Mouse (Mus musculus): ENCODE measurements around the gene Miga2. TPM values are rescaled to one million over a fixed set of nuclear protein-coding genes. Genes with fewer than 3 reads are reported as not detected.

Gene Miga2
- polyA plus RNA-seq, 1 experiment from 2014 or later, result 7.6 TPM

DNA sequence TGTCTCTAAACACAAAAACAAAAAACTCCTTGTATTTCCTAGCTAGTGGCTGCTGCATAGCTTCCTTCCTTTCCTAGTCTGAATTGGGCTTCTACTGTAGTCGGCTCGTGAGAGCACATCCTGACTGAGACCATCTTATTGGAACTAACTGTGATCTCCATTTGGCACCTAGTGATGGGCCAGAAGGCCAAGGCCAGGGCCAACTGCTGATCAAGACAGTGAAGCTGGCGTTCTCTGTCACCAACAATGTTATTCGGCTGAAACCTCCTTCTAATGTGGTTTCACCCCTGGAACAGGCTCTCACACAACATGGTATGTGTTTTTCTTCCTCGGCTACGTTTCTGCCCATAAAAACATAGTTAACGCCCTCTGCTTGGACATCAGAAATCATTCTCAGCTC lies 36.8 kb upstream of the Miga2 start:
- TF ChIP-seq CTCF (IDR thresholded peaks at IDR 0.05; ENCODE audit: low read depth) (no peak), EP300 (IDR thresholded peaks at IDR 0.05; ENCODE audit: low read depth) (no peak)
- Histone ChIP-seq H3K27me3 (ENCODE audit: insufficient read depth, low read length) (no peaks in the 10 kb centered on the region), H3K4me3 (ENCODE audit: low read depth, low read length) (no peak overlapping the region), H3K27ac (ENCODE audit: low read depth) (no peak overlapping the region), H3K4me1 (ENCODE audit: insufficient read depth) (no peaks in the 10 kb centered on the region), H3K9ac (replicated peaks) (no peak overlapping the region), H3K9me3 (ENCODE audit: low read length) (no peaks in the 10 kb centered on the region), H3K36me3 (replicated peaks; ENCODE audit: insufficient read depth, low read length) (peaks cover 82% of the 10 kb centered on the region), H3K4me2 (ENCODE audit: low read depth, low read length) (no peak overlapping the region)
- no peak for ATAC-seq
- no peak for DNase-seq
- WGBS (ENCODE audit: insufficient replicate concordance), result 89% methylated on average over 7 of the region's 7 CpGs

DNA sequence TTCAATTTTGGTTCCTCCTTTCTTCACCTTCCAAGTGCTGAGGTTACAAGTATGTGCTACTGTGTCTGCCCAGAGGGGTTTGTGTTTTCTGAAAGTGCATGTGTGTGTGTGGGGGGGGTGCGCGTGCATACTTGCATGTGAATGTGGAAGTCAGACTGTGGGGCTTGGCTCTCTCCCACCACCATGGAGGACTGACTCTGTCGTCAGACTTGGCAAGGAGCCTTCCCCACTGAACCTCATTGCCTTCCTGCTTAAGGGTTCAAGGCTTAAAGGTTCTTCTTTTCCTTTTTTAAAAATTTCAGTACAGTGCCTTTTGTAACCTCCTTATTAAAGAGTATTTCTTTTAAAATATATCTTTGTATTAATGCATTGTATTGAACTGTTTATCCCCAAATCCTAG lies 35.2 kb upstream of the Miga2 start:
- Histone ChIP-seq H3K36me3 (replicated peaks; ENCODE audit: insufficient read depth, low read length) (peaks cover 81% of the 10 kb centered on the region), H3K27me3 (ENCODE audit: insufficient read depth, low read length) (no peaks in the 10 kb centered on the region), H3K4me3 (ENCODE audit: low read depth, low read length) (no peak overlapping the region), H3K9ac (replicated peaks) (no peak overlapping the region), H3K27ac (ENCODE audit: low read depth) (no peak overlapping the region), H3K4me2 (ENCODE audit: low read depth, low read length) (no peak overlapping the region), H3K9me3 (ENCODE audit: low read length) (no peaks in the 10 kb centered on the region), H3K4me1 (ENCODE audit: insufficient read depth) (no peaks in the 10 kb centered on the region)
- 74% methylated on average over 3 of the region's 3 CpGs for WGBS (ENCODE audit: insufficient replicate concordance)
- DNase-seq, result no peak
- no peak for ATAC-seq
- no peak for TF ChIP-seq CTCF (IDR thresholded peaks at IDR 0.05; ENCODE audit: low read depth)
- TF ChIP-seq EP300 (IDR thresholded peaks at IDR 0.05; ENCODE audit: low read depth), result no peak

DNA sequence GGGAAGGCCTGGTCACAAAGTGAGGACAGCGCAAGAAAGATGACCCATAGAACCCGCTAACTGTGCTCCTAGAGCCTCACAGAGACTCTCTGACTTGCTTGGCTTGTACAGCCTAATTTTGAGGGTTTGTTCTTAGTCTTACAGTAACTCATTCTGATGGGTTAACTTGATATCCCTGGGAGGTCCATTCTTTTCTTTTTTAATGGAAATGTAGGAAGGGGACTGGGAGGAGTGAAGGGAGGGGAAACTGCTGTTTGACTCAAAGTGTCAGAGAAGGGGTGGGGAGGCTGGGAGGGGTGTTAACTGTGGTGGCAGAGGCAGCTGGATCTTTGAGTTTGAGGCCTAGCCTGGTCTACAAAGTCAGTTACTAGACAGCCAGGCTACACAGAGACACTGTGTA lies 28.7 kb upstream of the Miga2 start:
- 96% methylated on average over 2 of the region's 2 CpGs for WGBS (ENCODE audit: insufficient replicate concordance)
- no peak for TF ChIP-seq EP300 (IDR thresholded peaks at IDR 0.05; ENCODE audit: low read depth)
- TF ChIP-seq CTCF (IDR thresholded peaks at IDR 0.05; ENCODE audit: low read depth), result no peak
- ATAC-seq, result no peak
- peaks cover 75% of the 10 kb centered on the region for H3K36me3 ChIP-seq (replicated peaks; ENCODE audit: insufficient read depth, low read length)
- no peak overlapping the region for H3K4me2 ChIP-seq (ENCODE audit: low read depth, low read length)
- no peak overlapping the region for H3K27ac ChIP-seq (ENCODE audit: low read depth)
- no peak for DNase-seq
- H3K27me3 ChIP-seq (ENCODE audit: insufficient read depth, low read length), result no peaks in the 10 kb centered on the region
- H3K4me3 ChIP-seq (ENCODE audit: low read depth, low read length), result no peak overlapping the region
- H3K9me3 ChIP-seq (ENCODE audit: low read length), result no peaks in the 10 kb centered on the region
- H3K4me1 ChIP-seq (ENCODE audit: insufficient read depth), result no peaks in the 10 kb centered on the region
- no peak overlapping the region for H3K9ac ChIP-seq (replicated peaks)

DNA sequence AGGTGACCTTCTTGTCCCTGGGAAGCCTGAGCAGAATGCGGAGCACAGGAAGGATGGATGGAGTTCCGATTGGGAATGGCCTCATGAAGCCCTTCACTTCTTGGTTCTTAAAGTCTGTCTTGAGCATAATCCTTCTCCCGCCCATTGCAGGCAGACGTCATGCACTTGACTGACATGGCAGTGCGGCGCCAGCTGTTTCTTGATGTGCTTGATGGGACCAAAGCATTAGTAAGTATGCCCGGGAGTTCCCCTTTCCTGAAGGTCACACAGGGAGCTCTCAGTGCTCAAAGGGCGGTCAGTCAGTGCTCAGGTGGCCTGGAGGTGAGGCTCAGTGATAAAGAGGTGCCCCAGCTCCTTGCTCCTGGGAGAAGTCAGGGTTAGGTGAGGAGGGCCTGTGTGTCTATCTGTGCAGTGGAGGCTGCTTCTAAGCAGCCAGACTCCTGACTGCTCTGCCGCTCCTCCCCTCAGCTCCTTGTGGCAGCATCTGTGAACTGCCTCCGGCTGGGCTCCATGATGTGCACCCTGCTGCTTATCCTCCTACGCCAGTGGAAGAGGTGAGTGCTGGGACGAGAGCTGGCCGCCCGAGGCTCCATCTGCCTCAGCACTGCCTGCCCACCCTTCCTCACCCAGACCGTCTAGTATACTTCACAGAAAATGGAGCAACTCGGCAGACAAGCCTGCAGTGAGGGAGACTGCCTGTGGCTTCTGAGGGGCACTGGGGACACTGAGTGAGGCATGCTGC lies 27.7 kb upstream of the Miga2 start:
- no peak overlapping the region for H3K27ac ChIP-seq (ENCODE audit: low read depth)
- DNase-seq (no peak), ATAC-seq (no peak)
- no peak overlapping the region for H3K9ac ChIP-seq (replicated peaks)
- TF ChIP-seq CTCF (IDR thresholded peaks at IDR 0.05; ENCODE audit: low read depth) (no peak), EP300 (IDR thresholded peaks at IDR 0.05; ENCODE audit: low read depth) (no peak)
- H3K36me3 ChIP-seq (replicated peaks; ENCODE audit: insufficient read depth, low read length), result peaks cover 69% of the 10 kb centered on the region
- H3K4me1 ChIP-seq (ENCODE audit: insufficient read depth), result no peaks in the 10 kb centered on the region
- H3K27me3 ChIP-seq (ENCODE audit: insufficient read depth, low read length), result no peaks in the 10 kb centered on the region
- H3K4me3 ChIP-seq (ENCODE audit: low read depth, low read length), result no peak overlapping the region
- H3K4me2 ChIP-seq (ENCODE audit: low read depth, low read length), result no peak overlapping the region
- no peaks in the 10 kb centered on the region for H3K9me3 ChIP-seq (ENCODE audit: low read length)
- WGBS (ENCODE audit: insufficient replicate concordance), result 86% methylated on average over 16 of the region's 16 CpGs

DNA sequence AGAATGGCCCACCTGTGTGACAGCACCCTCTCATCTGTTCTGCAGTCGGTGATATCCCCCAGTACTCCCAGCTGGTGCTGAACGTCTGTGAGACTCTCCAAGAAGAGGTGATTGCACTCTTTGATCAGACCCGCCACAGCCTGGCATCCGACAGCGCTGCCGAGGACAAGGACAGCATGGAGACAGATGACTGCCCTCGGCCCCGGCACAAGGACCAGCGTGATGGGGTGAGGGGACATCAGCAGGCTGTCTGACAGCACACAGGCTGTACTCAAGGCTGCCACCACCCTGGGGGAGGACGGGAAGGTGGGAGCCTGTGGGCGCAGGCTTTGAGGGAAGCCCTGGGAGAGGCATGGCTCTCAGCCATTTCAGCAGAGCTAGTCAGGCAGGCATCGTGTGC lies 26.9 kb upstream of the Miga2 start:
- Histone ChIP-seq H3K9me3 (ENCODE audit: low read length) (no peaks in the 10 kb centered on the region), H3K9ac (replicated peaks) (no peak overlapping the region), H3K4me3 (ENCODE audit: low read depth, low read length) (no peak overlapping the region), H3K27ac (ENCODE audit: low read depth) (no peak overlapping the region), H3K36me3 (replicated peaks; ENCODE audit: insufficient read depth, low read length) (peaks cover 74% of the 10 kb centered on the region), H3K4me2 (ENCODE audit: low read depth, low read length) (no peak overlapping the region), H3K27me3 (ENCODE audit: insufficient read depth, low read length) (no peaks in the 10 kb centered on the region), H3K4me1 (ENCODE audit: insufficient read depth) (no peaks in the 10 kb centered on the region)
- ATAC-seq (no peak), DNase-seq (no peak)
- TF ChIP-seq EP300 (IDR thresholded peaks at IDR 0.05; ENCODE audit: low read depth) (no peak), CTCF (IDR thresholded peaks at IDR 0.05; ENCODE audit: low read depth) (no peak)
- 90% methylated on average over 12 of the region's 12 CpGs for WGBS (ENCODE audit: insufficient replicate concordance)

DNA sequence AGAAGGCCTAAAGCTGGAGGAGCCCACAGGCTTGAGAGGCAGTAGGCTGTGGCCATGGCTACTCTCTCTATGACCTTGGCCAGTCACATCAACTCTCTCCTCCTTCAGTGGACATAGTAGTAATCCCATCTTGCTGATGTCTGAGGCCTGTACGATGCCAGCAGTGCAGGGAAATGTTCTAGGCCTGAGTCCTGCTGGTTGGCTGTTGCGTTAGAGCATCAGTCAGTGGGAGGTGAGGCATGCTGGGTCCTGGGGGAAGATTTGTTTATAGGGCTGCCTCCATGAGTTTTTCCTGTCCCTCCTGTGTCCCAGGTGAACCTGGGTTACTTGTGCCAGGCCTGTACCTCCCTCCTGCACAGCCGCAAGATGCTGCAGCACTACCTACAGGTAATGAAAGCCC lies 22.0 kb upstream of the Miga2 start:
- Histone ChIP-seq H3K9me3 (ENCODE audit: low read length) (no peaks in the 10 kb centered on the region), H3K9ac (replicated peaks) (no peak overlapping the region), H3K27me3 (ENCODE audit: insufficient read depth, low read length) (no peaks in the 10 kb centered on the region), H3K36me3 (replicated peaks; ENCODE audit: insufficient read depth, low read length) (peaks cover 69% of the 10 kb centered on the region), H3K27ac (ENCODE audit: low read depth) (no peak overlapping the region), H3K4me1 (ENCODE audit: insufficient read depth) (no peaks in the 10 kb centered on the region), H3K4me2 (ENCODE audit: low read depth, low read length) (no peak overlapping the region), H3K4me3 (ENCODE audit: low read depth, low read length) (no peak overlapping the region)
- no peak for TF ChIP-seq EP300 (IDR thresholded peaks at IDR 0.05; ENCODE audit: low read depth)
- TF ChIP-seq CTCF (IDR thresholded peaks at IDR 0.05; ENCODE audit: low read depth), result no peak
- 91% methylated on average over 3 of the region's 3 CpGs for WGBS (ENCODE audit: insufficient replicate concordance)
- ATAC-seq, result no peak
- no peak for DNase-seq

Measured in liver, postnatal 0 days (tissue).